Mouse (Mus musculus): ENCODE results near the gene Tenm3.

- TF ChIP-seq CTCF (IDR thresholded peaks at IDR 0.05; ENCODE audit: control insufficient read depth, insufficient read depth, insufficient read length) (no peak), MAX (IDR thresholded peaks at IDR 0.05) (no peak), USF1 (IDR thresholded peaks at IDR 0.05; ENCODE audit: low read depth) (no peak)
These were observed 99.8 kb downstream of the Tenm3 start for GRCm38 (mm10) chr8:48743912-48744311.
